Mouse (Mus musculus): ENCODE data around the gene Gsg1l. TPM values are rescaled to one million over a fixed set of nuclear protein-coding genes. Genes with fewer than 3 reads are reported as not detected.

Gene Gsg1l
- polyA plus RNA-seq, 1 experiment from 2014 or later, result 1.0 TPM

- H3K4me1 ChIP-seq (replicated peaks; ENCODE audit: control insufficient read depth, insufficient read depth, low read length), result no peaks in the 10 kb centered on the region
- H3K27ac ChIP-seq (ENCODE audit: low read depth), result no peak overlapping the region
- DNase-seq (ENCODE audit: low spot score) (no peak), ATAC-seq (replicated peaks; ENCODE audit: low FRiP score, low TSS enrichment, low read depth) (no peak)
- no peak overlapping the region for H3K4me3 ChIP-seq (ENCODE audit: low read depth, low read length)
- H3K9me3 ChIP-seq (ENCODE audit: control insufficient read depth, low read length), result no peaks in the 10 kb centered on the region
- 46% methylated on average over 2 of the region's 2 CpGs for WGBS
- H3K9ac ChIP-seq (ENCODE audit: low read length), result no peak overlapping the region
- no peaks in the 10 kb centered on the region for H3K36me3 ChIP-seq (ENCODE audit: control insufficient read depth, insufficient read depth, low read length)
- no peaks in the 10 kb centered on the region for H3K27me3 ChIP-seq (replicated peaks; ENCODE audit: control insufficient read depth, insufficient read depth, low read length)
- no peak overlapping the region for H3K4me2 ChIP-seq (ENCODE audit: low read length)
Measured at GRCm38 (mm10) chr7:125991846-125992245, 90.4 kb downstream of the Gsg1l start.

GRCm38 (mm10) chr7:125989969-125990368, 92.2 kb downstream of the Gsg1l start:
- 87% methylated on average over 7 of the region's 7 CpGs for WGBS

DNA sequence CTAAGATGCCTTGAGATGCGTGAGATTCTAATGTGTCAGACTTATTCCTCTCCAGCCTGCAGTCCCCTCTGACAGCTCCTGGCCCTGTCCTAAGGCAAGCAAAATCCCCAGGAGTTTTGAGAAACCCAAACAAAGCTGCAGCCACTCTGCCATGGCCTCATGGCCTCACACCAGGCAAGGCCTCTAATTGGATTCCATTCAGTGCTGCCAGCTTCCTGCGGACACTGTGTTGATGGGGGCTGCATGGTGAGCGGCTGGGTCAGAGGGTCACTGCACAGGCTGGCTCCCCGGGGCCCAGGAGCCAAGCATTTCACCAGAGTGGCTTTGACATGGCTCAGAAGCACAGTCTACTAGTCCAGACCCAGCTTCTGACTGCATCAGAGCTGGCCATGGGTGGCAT, 92.7 kb downstream of the Gsg1l start:
- 39% methylated on average over 4 of the region's 4 CpGs for WGBS
- H3K36me3 ChIP-seq (ENCODE audit: control insufficient read depth, insufficient read depth, low read length), result no peaks in the 10 kb centered on the region
- no peak overlapping the region for H3K9ac ChIP-seq (ENCODE audit: low read length)
- no peaks in the 10 kb centered on the region for H3K4me1 ChIP-seq (replicated peaks; ENCODE audit: control insufficient read depth, insufficient read depth, low read length)
- ATAC-seq (replicated peaks; ENCODE audit: low FRiP score, low TSS enrichment, low read depth), result no peak
- no peak overlapping the region for H3K4me3 ChIP-seq (ENCODE audit: low read depth, low read length)
- no peaks in the 10 kb centered on the region for H3K9me3 ChIP-seq (ENCODE audit: control insufficient read depth, low read length)
- no peak for DNase-seq (ENCODE audit: low spot score)
- H3K27ac ChIP-seq (ENCODE audit: low read depth), result no peak overlapping the region
- H3K4me2 ChIP-seq (ENCODE audit: low read length), result no peak overlapping the region
- no peaks in the 10 kb centered on the region for H3K27me3 ChIP-seq (replicated peaks; ENCODE audit: control insufficient read depth, insufficient read depth, low read length)

More at GRCm38 (mm10) chr7:125989969-125990368, 92.2 kb downstream of the Gsg1l start:
- DNase-seq (ENCODE audit: low spot score) (no peak), ATAC-seq (replicated peaks; ENCODE audit: low FRiP score, low TSS enrichment, low read depth) (no peak)
- Histone ChIP-seq H3K9ac (ENCODE audit: low read length) (no peak overlapping the region), H3K27ac (ENCODE audit: low read depth) (no peak overlapping the region), H3K27me3 (replicated peaks; ENCODE audit: control insufficient read depth, insufficient read depth, low read length) (no peaks in the 10 kb centered on the region), H3K9me3 (ENCODE audit: control insufficient read depth, low read length) (no peaks in the 10 kb centered on the region), H3K36me3 (ENCODE audit: control insufficient read depth, insufficient read depth, low read length) (no peaks in the 10 kb centered on the region), H3K4me1 (replicated peaks; ENCODE audit: control insufficient read depth, insufficient read depth, low read length) (no peaks in the 10 kb centered on the region), H3K4me2 (ENCODE audit: low read length) (no peak overlapping the region), H3K4me3 (ENCODE audit: low read depth, low read length) (no peak overlapping the region)

- H3K27ac ChIP-seq (ENCODE audit: low read depth), result no peak overlapping the region
- H3K9ac ChIP-seq (ENCODE audit: low read length), result no peak overlapping the region
- H3K4me2 ChIP-seq (ENCODE audit: low read length), result no peak overlapping the region
- no peaks in the 10 kb centered on the region for H3K36me3 ChIP-seq (ENCODE audit: control insufficient read depth, insufficient read depth, low read length)
- H3K4me1 ChIP-seq (replicated peaks; ENCODE audit: control insufficient read depth, insufficient read depth, low read length), result no peaks in the 10 kb centered on the region
- no peak for DNase-seq (ENCODE audit: low spot score)
- no peak overlapping the region for H3K4me3 ChIP-seq (ENCODE audit: low read depth, low read length)
- H3K9me3 ChIP-seq (ENCODE audit: control insufficient read depth, low read length), result no peaks in the 10 kb centered on the region
- ATAC-seq (replicated peaks; ENCODE audit: low FRiP score, low TSS enrichment, low read depth), result no peak
- no peaks in the 10 kb centered on the region for H3K27me3 ChIP-seq (replicated peaks; ENCODE audit: control insufficient read depth, insufficient read depth, low read length)
- 84% methylated on average over 3 of the region's 3 CpGs for WGBS
Measured at GRCm38 (mm10) chr7:125988326-125988725, 93.9 kb downstream of the Gsg1l start.

GRCm38 (mm10) chr7:125987117-125987516, 95.1 kb downstream of the Gsg1l start:
- WGBS, result 73% methylated on average over 3 of the region's 3 CpGs
- DNase-seq (ENCODE audit: low spot score), result no peak
- Histone ChIP-seq H3K36me3 (ENCODE audit: control insufficient read depth, insufficient read depth, low read length) (no peaks in the 10 kb centered on the region), H3K9me3 (ENCODE audit: control insufficient read depth, low read length) (no peaks in the 10 kb centered on the region), H3K27ac (ENCODE audit: low read depth) (no peak overlapping the region), H3K9ac (ENCODE audit: low read length) (no peak overlapping the region), H3K4me1 (replicated peaks; ENCODE audit: control insufficient read depth, insufficient read depth, low read length) (no peaks in the 10 kb centered on the region), H3K27me3 (replicated peaks; ENCODE audit: control insufficient read depth, insufficient read depth, low read length) (no peaks in the 10 kb centered on the region), H3K4me3 (ENCODE audit: low read depth, low read length) (no peak overlapping the region), H3K4me2 (ENCODE audit: low read length) (no peak overlapping the region)
- ATAC-seq (replicated peaks; ENCODE audit: low FRiP score, low TSS enrichment, low read depth), result no peak

DNA sequence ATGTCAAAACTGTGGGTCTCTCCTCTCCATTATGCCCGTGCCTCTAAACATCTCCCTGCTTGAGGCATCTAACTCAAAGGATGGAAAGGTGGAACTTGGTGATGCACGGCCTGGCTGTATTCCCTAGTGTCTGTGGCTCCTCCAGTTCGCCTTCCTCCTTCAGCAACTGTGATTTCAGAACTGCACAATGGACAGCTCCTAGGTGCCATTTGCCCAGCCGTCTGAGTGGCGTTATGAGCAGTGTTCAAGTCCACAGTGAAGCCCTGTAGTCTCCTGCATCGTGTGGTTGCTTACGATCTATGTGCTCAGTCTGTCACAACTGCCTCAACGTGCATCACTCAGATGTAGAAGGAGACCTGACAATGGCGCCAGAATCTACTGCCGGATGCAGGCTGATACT, 96.6 kb downstream of the Gsg1l start:
- WGBS, result 60% methylated on average over 10 of the region's 10 CpGs
- no peak for ATAC-seq (replicated peaks; ENCODE audit: low FRiP score, low TSS enrichment, low read depth)
- DNase-seq (ENCODE audit: low spot score), result peak; percentile 68

DNA sequence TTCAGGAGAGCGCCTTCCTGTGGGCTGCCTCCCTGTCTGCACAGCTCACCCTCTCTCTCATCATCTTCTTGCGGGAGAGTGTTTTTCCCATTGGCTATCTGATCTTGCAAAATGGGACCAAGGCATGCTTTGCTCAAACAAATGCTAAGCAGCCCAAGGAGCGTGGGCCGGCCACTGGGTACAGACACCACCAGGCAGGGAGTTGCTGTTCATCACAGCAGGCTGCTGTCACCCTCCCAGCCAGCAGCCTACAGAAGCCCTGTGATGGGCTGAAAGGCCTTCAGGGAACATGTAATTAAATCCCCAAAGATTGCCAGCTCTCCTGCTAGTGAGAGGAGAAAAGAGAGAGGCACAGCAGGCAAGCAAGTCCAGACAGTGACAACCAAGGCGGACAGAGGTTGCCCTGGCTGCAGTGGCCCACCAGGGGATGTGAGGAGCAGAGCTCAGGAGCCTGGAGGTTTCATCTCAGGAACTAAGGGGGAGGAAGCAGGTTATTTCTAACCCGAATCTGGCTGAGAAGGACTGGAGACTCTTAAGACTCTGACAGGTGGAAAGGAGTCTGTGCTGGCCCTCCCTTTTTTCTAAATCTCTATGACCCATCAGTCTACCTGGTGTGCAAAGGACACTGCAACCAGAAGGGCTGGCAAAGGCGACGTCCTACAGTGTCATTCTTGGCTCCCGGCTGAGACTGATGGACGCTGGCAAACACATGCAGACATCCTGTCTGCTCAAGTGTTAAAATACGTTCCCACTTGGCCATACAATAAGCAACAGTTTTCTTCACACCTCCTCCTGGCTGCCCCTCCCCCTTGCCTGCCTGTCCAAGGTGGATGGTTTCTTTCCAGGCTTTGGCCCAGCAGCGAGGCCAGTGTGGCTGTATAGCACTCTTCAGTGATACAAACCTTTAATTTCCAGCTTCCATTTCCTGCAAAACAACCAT, 98.0 kb downstream of the Gsg1l start:
- no peak overlapping the region for H3K27ac ChIP-seq (ENCODE audit: low read depth)
- H3K9ac ChIP-seq (ENCODE audit: low read length), result no peak overlapping the region
- 45% methylated on average over 12 of the region's 12 CpGs for WGBS
- no peak overlapping the region for H3K4me3 ChIP-seq (ENCODE audit: low read depth, low read length)
- no peaks in the 10 kb centered on the region for H3K9me3 ChIP-seq (ENCODE audit: control insufficient read depth, low read length)
- no peak overlapping the region for H3K4me2 ChIP-seq (ENCODE audit: low read length)
- no peaks in the 10 kb centered on the region for H3K27me3 ChIP-seq (replicated peaks; ENCODE audit: control insufficient read depth, insufficient read depth, low read length)
- H3K4me1 ChIP-seq (replicated peaks; ENCODE audit: control insufficient read depth, insufficient read depth, low read length), result no peaks in the 10 kb centered on the region
- no peaks in the 10 kb centered on the region for H3K36me3 ChIP-seq (ENCODE audit: control insufficient read depth, insufficient read depth, low read length)
- no peak for DNase-seq (ENCODE audit: low spot score)
- ATAC-seq (replicated peaks; ENCODE audit: low FRiP score, low TSS enrichment, low read depth), result no peak

More for the DNA sequence above, 96.6 kb downstream of the Gsg1l start:
- H3K27ac ChIP-seq (ENCODE audit: low read depth), result no peak overlapping the region
- no peaks in the 10 kb centered on the region for H3K36me3 ChIP-seq (ENCODE audit: control insufficient read depth, insufficient read depth, low read length)
- H3K27me3 ChIP-seq (replicated peaks; ENCODE audit: control insufficient read depth, insufficient read depth, low read length), result no peaks in the 10 kb centered on the region
- no peaks in the 10 kb centered on the region for H3K4me1 ChIP-seq (replicated peaks; ENCODE audit: control insufficient read depth, insufficient read depth, low read length)
- no peak overlapping the region for H3K4me2 ChIP-seq (ENCODE audit: low read length)
- no peaks in the 10 kb centered on the region for H3K9me3 ChIP-seq (ENCODE audit: control insufficient read depth, low read length)
- no peak overlapping the region for H3K9ac ChIP-seq (ENCODE audit: low read length)
- H3K4me3 ChIP-seq (ENCODE audit: low read depth, low read length), result no peak overlapping the region

- Histone ChIP-seq H3K27me3 (replicated peaks; ENCODE audit: control insufficient read depth, insufficient read depth, low read length) (no peaks in the 10 kb centered on the region), H3K9ac (ENCODE audit: low read length) (no peak overlapping the region), H3K4me3 (ENCODE audit: low read depth, low read length) (no peak overlapping the region), H3K36me3 (ENCODE audit: control insufficient read depth, insufficient read depth, low read length) (no peaks in the 10 kb centered on the region), H3K9me3 (ENCODE audit: control insufficient read depth, low read length) (no peaks in the 10 kb centered on the region), H3K27ac (ENCODE audit: low read depth) (no peak overlapping the region), H3K4me2 (ENCODE audit: low read length) (no peak overlapping the region), H3K4me1 (replicated peaks; ENCODE audit: control insufficient read depth, insufficient read depth, low read length) (no peaks in the 10 kb centered on the region)
- DNase-seq (ENCODE audit: low spot score) (no peak), ATAC-seq (replicated peaks; ENCODE audit: low FRiP score, low TSS enrichment, low read depth) (no peak)
- WGBS, result 79% methylated on average over 8 of the region's 8 CpGs
Measured at GRCm38 (mm10) chr7:125979591-125979990, 102.6 kb downstream of the Gsg1l start.

GRCm38 (mm10) chr7:125976695-125977094, 105.5 kb downstream of the Gsg1l start:
- H3K9me3 ChIP-seq (ENCODE audit: control insufficient read depth, low read length), result no peaks in the 10 kb centered on the region
- no peaks in the 10 kb centered on the region for H3K27me3 ChIP-seq (replicated peaks; ENCODE audit: control insufficient read depth, insufficient read depth, low read length)
- H3K27ac ChIP-seq (ENCODE audit: low read depth), result no peak overlapping the region
- no peak for ATAC-seq (replicated peaks; ENCODE audit: low FRiP score, low TSS enrichment, low read depth)
- no peak for DNase-seq (ENCODE audit: low spot score)
- no peak overlapping the region for H3K4me2 ChIP-seq (ENCODE audit: low read length)
- H3K36me3 ChIP-seq (ENCODE audit: control insufficient read depth, insufficient read depth, low read length), result no peaks in the 10 kb centered on the region
- no peak overlapping the region for H3K4me3 ChIP-seq (ENCODE audit: low read depth, low read length)
- 77% methylated on average over 9 of the region's 9 CpGs for WGBS
- 0 out of 2 replicates have a peak, but pooled peaks cover 2% of the 10 kb centered on the region for H3K4me1 ChIP-seq (replicated peaks; ENCODE audit: control insufficient read depth, insufficient read depth, low read length)
- no peak overlapping the region for H3K9ac ChIP-seq (ENCODE audit: low read length)
